Mouse (Mus musculus): ENCODE measurements around the gene Ppp1r12a. TPM values are rescaled to one million over a fixed set of nuclear protein-coding genes. Genes with fewer than 3 reads are reported as not detected.
A peak's percentile ranks its signal among the peaks of the same experiment; 100 is the strongest.

The Ppp1r12a gene
- total and polyA plus RNA-seq, 2 experiments from 2014 or later: 51.6 to 92.3 TPM

DNA sequence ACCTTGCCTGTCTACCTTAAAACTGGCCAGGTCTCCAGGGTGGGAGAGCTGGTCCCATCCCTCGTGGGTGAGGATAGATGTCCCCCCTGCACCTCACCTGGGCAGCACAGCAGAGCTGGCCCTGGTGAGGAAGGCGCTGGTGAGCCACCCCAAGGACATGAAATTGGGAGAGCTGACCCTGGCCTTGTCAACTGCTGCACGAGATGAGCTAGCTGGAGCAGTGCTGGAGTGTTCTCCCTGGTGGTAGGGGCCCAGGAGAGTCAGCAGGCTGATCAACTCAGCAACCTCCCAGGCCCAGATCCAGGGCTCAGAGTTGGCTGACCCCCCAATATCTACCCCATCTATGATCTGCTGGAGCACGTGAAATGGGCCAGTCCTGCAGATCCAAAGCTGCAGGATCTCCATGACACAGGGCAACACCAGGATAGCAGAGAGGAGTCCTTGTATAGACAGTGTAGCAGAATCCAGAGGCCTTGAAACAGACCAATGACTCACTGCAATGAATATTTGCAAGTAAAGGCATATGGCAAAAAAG is 17.9 kb upstream of the Ppp1r12a start:
- ATAC-seq: no peak
- 77% methylated on average over 4 of the region's 4 CpGs for whole genome bisulfite sequencing

DNA sequence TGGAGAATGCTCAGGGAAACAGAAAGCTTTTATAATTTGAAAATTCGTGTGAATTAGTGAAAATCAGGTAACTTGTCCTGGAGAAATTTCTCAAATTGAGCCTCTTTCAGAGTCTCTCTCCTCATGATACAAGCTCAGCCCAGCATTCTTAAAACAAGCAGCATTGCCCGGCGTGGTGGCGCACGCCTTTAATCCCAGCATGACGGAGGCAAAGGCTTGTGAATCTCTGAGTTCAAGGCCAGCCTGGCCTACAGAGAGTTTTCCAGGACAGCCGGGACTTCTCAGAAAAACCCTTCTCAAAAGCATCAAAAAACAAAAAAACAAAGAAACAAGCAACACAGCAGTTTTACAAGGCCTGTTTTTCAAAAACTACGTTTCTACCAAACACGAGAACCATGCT is 16.3 kb upstream of the Ppp1r12a start:
- ATAC-seq: no peak
- WGBS: 79% methylated on average over 9 of the region's 9 CpGs
- no peak overlapping the region for H3K4me3 ChIP-seq (ENCODE audit: low read depth, low read length)
- H3K9ac ChIP-seq: no peak overlapping the region
- no peaks in the 10 kb centered on the region for H3K27me3 ChIP-seq (ENCODE audit: insufficient read depth, low read length)
- H3K36me3 ChIP-seq (ENCODE audit: insufficient read depth): no peaks in the 10 kb centered on the region
- H3K4me2 ChIP-seq (ENCODE audit: low read depth): no peak overlapping the region
- DNase-seq: no peak
- TF ChIP-seq CTCF (IDR thresholded peaks at IDR 0.05; ENCODE audit: low read depth): no peak
- H3K9me3 ChIP-seq (ENCODE audit: low read length): no peaks in the 10 kb centered on the region
- no peak overlapping the region for H3K27ac ChIP-seq (ENCODE audit: low read depth, low read length)
- no peaks in the 10 kb centered on the region for H3K4me1 ChIP-seq (ENCODE audit: insufficient read depth)

More for the DNA sequence above, 17.9 kb upstream of the Ppp1r12a start:
- DNase-seq: no peak
- Histone ChIP-seq H3K27me3 (ENCODE audit: insufficient read depth, low read length) (no peaks in the 10 kb centered on the region), H3K4me3 (ENCODE audit: low read depth, low read length) (no peak overlapping the region), H3K4me1 (ENCODE audit: insufficient read depth) (no peaks in the 10 kb centered on the region), H3K36me3 (ENCODE audit: insufficient read depth) (no peaks in the 10 kb centered on the region), H3K9ac (no peak overlapping the region), H3K27ac (ENCODE audit: low read depth, low read length) (no peak overlapping the region), H3K4me2 (ENCODE audit: low read depth) (no peak overlapping the region), H3K9me3 (ENCODE audit: low read length) (no peaks in the 10 kb centered on the region)
- TF ChIP-seq CTCF (IDR thresholded peaks at IDR 0.05; ENCODE audit: low read depth): no peak

DNA sequence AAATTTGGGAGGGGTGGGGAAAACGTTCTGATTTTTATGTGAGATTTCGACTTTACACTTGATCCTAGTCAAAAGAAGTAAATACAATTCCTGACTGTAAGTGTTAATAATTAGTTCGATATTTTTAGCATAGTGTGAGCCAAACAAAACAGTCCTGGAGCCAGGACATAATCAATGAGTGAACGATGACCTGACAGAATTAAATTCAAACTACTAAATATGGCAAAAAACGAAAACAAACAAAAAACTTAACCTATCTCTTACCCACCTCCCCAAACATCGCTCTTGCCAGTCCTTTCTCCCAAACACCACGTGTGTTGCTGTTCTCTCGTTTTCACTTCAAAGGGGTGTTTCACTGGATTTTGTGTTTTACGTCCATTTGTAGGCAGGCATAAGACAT is 15.0 kb upstream of the Ppp1r12a start:
- no peak for DNase-seq
- Histone ChIP-seq H3K9me3 (ENCODE audit: low read length) (no peaks in the 10 kb centered on the region), H3K4me2 (ENCODE audit: low read depth) (no peak overlapping the region), H3K4me1 (ENCODE audit: insufficient read depth) (no peaks in the 10 kb centered on the region), H3K27me3 (ENCODE audit: insufficient read depth, low read length) (no peaks in the 10 kb centered on the region), H3K36me3 (ENCODE audit: insufficient read depth) (no peaks in the 10 kb centered on the region), H3K9ac (no peak overlapping the region), H3K4me3 (ENCODE audit: low read depth, low read length) (no peak overlapping the region), H3K27ac (ENCODE audit: low read depth, low read length) (no peak overlapping the region)
- TF ChIP-seq CTCF (IDR thresholded peaks at IDR 0.05; ENCODE audit: low read depth): no peak
- no peak for ATAC-seq
- WGBS: 81% methylated on average over 9 of the region's 9 CpGs

DNA sequence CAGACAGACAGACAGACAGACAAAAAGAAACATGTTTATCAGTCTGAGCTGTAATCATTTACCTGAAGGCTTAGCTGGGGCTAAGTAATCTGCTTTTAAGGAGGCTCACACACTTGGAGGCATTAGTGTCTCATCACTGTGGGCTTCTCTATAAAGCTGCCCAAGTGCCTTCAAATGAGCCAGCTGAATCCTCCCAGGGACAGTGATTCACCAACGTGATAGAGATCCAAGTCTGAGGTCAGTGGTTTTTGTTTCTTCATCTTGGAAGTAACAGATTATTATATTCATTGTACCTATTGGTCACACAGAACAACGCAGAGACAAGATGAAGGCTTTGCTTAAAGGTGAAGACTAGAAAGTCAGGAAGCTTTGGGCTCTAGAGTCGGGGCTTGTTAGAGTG is 8.7 kb upstream of the Ppp1r12a start:
- Histone ChIP-seq H3K4me3 (ENCODE audit: low read depth, low read length) (no peak overlapping the region), H3K27me3 (ENCODE audit: insufficient read depth, low read length) (no peaks in the 10 kb centered on the region), H3K4me2 (ENCODE audit: low read depth) (no peak overlapping the region), H3K36me3 (ENCODE audit: insufficient read depth) (no peaks in the 10 kb centered on the region), H3K9me3 (ENCODE audit: low read length) (no peaks in the 10 kb centered on the region), H3K9ac (no peak overlapping the region), H3K27ac (ENCODE audit: low read depth, low read length) (no peak overlapping the region), H3K4me1 (ENCODE audit: insufficient read depth) (no peaks in the 10 kb centered on the region)
- WGBS: 81% methylated on average over 3 of the region's 3 CpGs
- DNase-seq (no peak), ATAC-seq (no peak)
- TF ChIP-seq CTCF (IDR thresholded peaks at IDR 0.05; ENCODE audit: low read depth): no peak

DNA sequence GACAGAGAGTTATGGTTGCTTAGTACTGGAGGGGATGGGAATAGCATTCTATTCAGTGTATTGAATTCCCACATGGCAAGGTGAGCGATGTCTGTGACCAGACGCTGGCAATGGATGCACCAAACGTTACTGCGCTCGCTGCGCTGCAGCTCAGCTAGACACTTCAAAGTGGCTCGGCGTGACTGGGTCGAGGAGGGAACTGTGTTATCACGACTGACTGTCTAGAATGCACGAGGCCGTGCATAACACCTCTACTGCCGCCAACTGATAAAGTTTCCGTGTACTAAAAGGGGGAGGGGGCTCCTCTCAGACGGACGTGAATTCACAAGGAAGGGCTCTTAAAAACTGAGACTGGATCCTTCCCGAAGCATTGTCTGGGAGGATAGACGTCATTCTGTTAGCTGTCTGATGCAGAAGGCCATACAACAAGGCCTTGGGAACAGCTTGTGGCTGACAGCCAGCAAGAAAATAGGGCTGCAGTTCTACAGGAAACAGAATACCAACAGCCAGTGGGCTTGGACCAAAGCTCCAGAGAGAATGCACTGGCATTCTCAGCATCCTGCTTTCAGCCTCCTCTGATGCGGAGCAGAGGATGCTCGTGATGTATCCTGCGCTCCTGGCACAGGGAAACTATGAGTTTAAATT is 6.8 kb upstream of the Ppp1r12a start:
- TF ChIP-seq CTCF (IDR thresholded peaks at IDR 0.05; ENCODE audit: low read depth): no peak
- DNase-seq (peak; percentile 32), ATAC-seq (peak; percentile 58)
- Histone ChIP-seq H3K4me3 (ENCODE audit: low read depth, low read length) (no peak overlapping the region), H3K9me3 (ENCODE audit: low read length) (no peaks in the 10 kb centered on the region), H3K9ac (no peak overlapping the region), H3K4me1 (ENCODE audit: insufficient read depth) (no peaks in the 10 kb centered on the region), H3K27ac (ENCODE audit: low read depth, low read length) (no peak overlapping the region), H3K36me3 (ENCODE audit: insufficient read depth) (no peaks in the 10 kb centered on the region), H3K27me3 (ENCODE audit: insufficient read depth, low read length) (no peaks in the 10 kb centered on the region), H3K4me2 (ENCODE audit: low read depth) (no peak overlapping the region)
- 70% methylated on average over 21 of the region's 21 CpGs for WGBS

DNA sequence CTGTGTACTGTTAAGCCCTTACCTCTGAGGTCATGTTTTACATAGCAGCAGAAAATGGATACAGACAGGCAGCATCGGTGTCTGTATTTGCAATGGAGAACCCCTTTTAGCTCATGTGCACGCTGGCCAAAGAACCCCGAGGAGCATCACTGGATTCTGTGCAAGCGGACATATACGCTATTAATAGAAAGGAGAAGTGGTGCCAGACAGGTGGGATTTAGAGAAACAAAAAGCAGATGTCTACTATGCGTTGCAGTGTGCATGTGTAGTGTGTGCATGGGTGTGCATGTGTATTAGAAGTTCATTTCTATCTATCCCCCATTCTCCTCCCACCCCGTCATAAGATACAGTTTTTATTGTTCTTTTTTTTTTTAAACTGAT is 6.3 kb upstream of the Ppp1r12a start:
- Histone ChIP-seq H3K9me3 (ENCODE audit: low read length) (no peaks in the 10 kb centered on the region), H3K4me1 (ENCODE audit: insufficient read depth) (no peaks in the 10 kb centered on the region), H3K9ac (no peak overlapping the region), H3K27me3 (ENCODE audit: insufficient read depth, low read length) (no peaks in the 10 kb centered on the region), H3K4me2 (ENCODE audit: low read depth) (no peak overlapping the region), H3K27ac (ENCODE audit: low read depth, low read length) (no peak overlapping the region), H3K36me3 (ENCODE audit: insufficient read depth) (no peaks in the 10 kb centered on the region), H3K4me3 (ENCODE audit: low read depth, low read length) (no peak overlapping the region)
- WGBS: 82% methylated on average over 7 of the region's 7 CpGs
- DNase-seq (no peak), ATAC-seq (no peak)
- TF ChIP-seq CTCF (IDR thresholded peaks at IDR 0.05; ENCODE audit: low read depth): no peak

DNA sequence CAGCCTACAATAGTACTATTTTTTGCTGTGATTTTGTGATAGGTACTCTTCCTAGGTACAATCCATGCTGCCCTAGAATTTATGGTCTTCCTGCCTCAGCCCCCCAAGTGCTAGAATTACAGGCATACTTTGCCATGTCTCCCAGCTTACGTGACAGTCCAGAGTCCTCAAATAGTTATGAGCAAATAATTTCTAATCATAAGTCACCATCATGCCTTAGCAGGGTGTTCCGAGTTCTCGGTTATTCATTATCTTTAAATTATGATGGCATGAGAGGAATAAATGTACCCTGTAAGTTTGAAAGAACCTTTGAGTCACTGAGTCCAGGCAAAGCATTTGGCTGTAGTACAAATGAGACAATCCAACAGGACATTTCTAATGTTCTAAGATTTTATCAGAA is 5.9 kb upstream of the Ppp1r12a start:
- H3K9me3 ChIP-seq (ENCODE audit: low read length): no peaks in the 10 kb centered on the region
- H3K4me1 ChIP-seq (ENCODE audit: insufficient read depth): no peaks in the 10 kb centered on the region
- H3K27me3 ChIP-seq (ENCODE audit: insufficient read depth, low read length): no peaks in the 10 kb centered on the region
- no peaks in the 10 kb centered on the region for H3K36me3 ChIP-seq (ENCODE audit: insufficient read depth)
- TF ChIP-seq CTCF (IDR thresholded peaks at IDR 0.05; ENCODE audit: low read depth): no peak
- DNase-seq (no peak), ATAC-seq (no peak)
- H3K27ac ChIP-seq (ENCODE audit: low read depth, low read length): no peak overlapping the region
- 97% methylated on average over 3 of the region's 3 CpGs for WGBS
- H3K9ac ChIP-seq: no peak overlapping the region
- no peak overlapping the region for H3K4me3 ChIP-seq (ENCODE audit: low read depth, low read length)
- H3K4me2 ChIP-seq (ENCODE audit: low read depth): no peak overlapping the region
